Mouse (Mus musculus): ENCODE measurements around the gene Zbtb32.

DNA sequence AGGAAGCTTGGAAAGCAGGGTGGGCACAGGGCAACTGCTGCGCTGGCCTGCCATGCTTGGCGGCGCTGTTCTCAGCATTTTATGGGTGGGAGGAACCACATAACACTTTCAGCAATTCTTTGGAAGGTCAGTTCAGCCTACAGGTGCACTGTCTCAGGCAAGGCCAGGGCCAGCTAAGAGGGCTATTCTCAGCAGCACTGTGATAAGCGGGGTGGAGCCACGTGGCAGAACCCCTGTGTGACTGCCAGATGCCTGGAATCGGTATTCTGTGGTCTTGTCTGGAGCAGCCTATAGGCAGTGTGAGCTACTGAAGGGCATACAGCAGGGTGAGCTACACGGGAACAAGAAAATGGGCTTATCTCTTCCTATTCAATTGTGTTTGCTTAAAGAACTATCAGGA, 11.3 kb upstream of the Zbtb32 start:
- peak; percentile 32 for TF ChIP-seq CTCF (IDR thresholded peaks at IDR 0.05; ENCODE audit: low read depth, low read length)
- TF ChIP-seq POLR2A (IDR thresholded peaks at IDR 0.05; ENCODE audit: insufficient read depth, low read length): no peak
- TF ChIP-seq EP300 (IDR thresholded peaks at IDR 0.05; ENCODE audit: insufficient read depth, low read depth, low read length): no peak

Data from ES-Bruce4 (cell line).